Mouse (Mus musculus): ENCODE data around the gene Ccdc85c.

The Ccdc85c gene

DNA sequence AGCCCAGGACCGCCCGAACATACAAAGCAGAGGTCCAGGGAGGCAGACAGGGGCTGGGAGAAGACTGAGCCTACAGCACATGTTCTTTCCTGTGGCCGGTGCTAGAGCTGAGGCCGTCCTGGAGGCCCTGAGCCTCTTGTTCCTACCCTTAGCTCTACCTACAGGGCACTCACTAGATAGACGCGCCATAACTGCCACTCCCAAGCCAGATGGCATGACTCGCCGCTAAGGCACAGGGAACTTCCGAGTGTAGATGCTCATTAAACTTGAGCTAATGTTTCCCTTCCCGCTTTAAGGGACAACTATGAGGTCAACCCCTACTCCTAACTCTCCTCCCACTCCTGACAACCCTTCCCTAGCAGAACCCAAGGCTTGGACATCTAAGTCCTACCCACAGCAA, 6.3 kb downstream of the Ccdc85c start:
- no peak for DNase-seq (ENCODE audit: low spot score in 2 of 2)

GRCm38 (mm10) chr12:108267653-108268052, 7.6 kb downstream of the Ccdc85c start:
- no peak for DNase-seq (ENCODE audit: low spot score in 2 of 2)

GRCm38 (mm10) chr12:108265831-108266619, 9.2 kb downstream of the Ccdc85c start:
- DNase-seq (ENCODE audit: low spot score in 2 of 2) = no peak

- no peak for DNase-seq (ENCODE audit: low spot score in 2 of 2)
Measured at GRCm38 (mm10) chr12:108264918-108265317, 10.3 kb downstream of the Ccdc85c start.

GRCm38 (mm10) chr12:108260950-108261349, 14.3 kb downstream of the Ccdc85c start:
- DNase-seq (ENCODE audit: low spot score in 2 of 2) = no peak

DNA sequence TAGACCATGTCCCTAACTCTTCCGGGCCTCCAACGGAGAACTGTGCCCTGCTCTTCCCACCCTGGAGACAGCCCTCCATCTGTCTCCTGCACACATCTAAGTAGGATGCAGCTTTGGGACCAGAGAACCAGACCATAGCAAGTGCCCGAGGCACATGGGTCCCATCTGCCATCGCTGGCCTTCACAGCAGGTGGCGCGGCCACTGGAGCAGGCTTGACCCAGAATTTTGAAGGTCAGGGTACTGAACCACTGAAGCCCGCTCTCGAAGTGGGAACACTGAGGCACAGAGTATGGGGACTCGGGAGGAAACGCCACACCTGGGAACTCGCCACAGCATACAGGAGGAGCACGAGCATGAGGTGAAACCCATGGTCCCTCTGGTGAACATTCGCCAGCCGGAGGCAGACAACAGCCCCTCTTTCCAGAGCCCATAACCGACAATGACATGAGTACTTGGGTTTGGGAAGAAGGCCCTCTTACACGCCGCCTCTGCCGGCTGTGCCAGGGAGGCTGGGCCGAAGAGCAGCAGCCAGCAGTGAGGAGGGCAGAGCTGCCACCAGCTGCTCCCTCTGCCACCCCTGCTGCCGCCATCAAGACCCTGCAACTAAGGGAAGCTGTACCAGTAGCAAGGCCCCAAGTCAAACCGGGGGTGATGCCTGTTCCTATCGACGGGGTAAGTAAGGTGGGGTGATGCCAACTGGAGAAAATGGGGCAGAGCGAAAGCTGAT, 15.7 kb downstream of the Ccdc85c start:
- no peak for DNase-seq (ENCODE audit: low spot score in 2 of 2)

GRCm38 (mm10) chr12:108256734-108257133, 18.5 kb downstream of the Ccdc85c start:
- no peak for DNase-seq (ENCODE audit: low spot score in 2 of 2)

- DNase-seq (ENCODE audit: low spot score in 2 of 2) = no peak
Measured at GRCm38 (mm10) chr12:108255960-108256359, 19.3 kb downstream of the Ccdc85c start.

DNA sequence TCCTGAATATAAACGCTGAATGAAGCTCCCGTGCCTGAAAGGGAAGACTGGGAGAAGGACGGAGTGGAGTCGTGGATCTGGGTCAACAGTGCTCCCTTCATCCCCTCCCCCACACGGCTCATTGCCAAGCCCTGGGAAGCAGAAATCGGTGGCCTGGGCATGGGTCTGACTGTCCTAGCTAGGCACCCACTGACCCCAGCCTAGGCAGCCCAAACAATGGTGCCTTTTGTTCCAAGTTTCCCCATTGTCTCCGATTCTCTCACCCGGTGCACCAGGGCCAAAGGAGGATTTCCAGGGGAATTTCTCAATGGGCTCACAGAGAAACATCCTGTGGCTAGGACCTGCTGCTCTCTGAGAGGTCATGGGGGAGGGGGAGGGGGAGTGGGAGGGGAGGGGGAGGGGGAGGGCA, 19.7 kb downstream of the Ccdc85c start:
- no peak for DNase-seq (ENCODE audit: low spot score in 2 of 2)

DNA sequence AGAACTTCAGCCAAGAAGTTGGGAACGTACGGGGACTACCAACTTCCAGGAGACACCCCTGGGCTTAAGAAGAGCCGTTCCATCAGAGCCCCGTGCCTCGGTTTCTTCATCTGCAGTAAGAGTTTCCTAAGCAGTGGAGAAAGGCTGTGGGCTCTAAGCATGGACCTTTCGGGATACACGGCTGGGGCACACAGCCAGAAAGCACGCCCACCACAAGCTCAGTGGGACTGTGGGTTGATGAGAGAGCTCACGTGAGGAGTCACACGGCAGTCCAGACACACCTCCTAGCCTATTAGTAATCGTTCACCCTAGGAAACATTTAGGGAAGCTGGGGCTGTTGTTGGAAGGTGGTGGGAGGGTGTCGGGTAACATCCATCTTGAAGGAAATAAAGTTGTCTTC, 22.2 kb downstream of the Ccdc85c start:
- no peak for DNase-seq (ENCODE audit: low spot score in 2 of 2)

- no peak for DNase-seq (ENCODE audit: low spot score in 2 of 2)
Measured at GRCm38 (mm10) chr12:108251825-108252542, 23.2 kb downstream of the Ccdc85c start.

GRCm38 (mm10) chr12:108251034-108251792, 24.0 kb downstream of the Ccdc85c start:
- DNase-seq (ENCODE audit: low spot score in 2 of 2) = no peak

DNA sequence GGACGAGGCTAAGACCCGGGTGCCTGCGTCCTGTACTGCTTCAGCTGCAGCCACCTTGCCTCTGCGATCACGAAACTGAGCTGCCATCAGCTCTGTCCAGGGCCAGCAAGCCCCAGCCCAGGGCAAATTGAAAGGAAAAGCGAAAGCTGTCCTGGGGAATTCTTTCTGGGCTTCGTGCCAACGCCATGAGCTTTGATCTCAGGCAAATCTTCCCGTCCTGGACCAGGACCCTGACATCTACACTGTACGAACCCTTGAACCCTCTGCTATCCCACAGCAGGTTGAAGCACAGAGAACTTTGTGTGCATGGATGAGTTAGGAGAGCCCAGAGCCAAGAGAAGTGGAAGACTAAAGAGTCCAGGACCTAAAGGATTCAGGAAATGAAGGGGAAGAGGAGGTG, 25.7 kb downstream of the Ccdc85c start:
- no peak for DNase-seq (ENCODE audit: low spot score in 2 of 2)

- no peak for DNase-seq (ENCODE audit: low spot score in 2 of 2)
Measured at GRCm38 (mm10) chr12:108249019-108249418, 26.2 kb downstream of the Ccdc85c start.

DNA sequence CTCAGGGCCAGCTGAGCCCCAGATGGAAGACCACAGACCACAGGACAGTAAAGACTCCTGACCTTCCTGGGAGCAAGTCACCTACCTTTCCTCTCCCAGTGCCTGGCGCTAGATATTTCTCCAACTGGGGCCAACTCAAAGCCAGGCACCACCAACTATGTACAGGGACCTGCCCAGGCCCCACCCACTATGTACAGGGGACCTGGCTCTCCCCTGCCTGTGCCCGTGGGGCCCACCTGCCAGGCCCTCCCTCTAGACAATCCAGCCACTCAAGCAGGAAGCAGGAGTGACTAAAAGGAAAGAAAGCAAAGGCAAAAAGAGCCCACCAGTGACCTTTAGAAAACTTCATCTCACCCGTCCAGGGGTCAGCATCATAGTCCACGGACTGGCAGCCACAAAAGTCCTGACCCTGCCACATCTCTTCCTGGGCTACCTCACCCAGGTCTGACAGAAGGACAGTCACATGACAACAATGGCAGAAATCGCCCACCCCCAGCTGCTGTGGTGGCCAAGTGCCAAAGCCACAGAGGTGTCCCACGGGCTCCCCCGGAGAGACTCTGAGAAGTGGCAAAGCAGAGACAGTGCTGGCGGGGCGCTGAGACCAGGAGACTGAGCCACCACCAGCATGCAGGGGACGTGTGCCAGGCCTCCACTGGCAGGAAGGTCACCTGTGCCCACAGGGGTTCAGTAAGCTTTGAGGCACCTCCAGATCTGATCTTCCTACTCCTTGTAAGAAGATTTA, 28.3 kb downstream of the Ccdc85c start:
- DNase-seq (ENCODE audit: low spot score in 2 of 2) = no peak

- no peak for DNase-seq (ENCODE audit: low spot score in 2 of 2)
Measured at GRCm38 (mm10) chr12:108245579-108245978, 29.6 kb downstream of the Ccdc85c start.

DNA sequence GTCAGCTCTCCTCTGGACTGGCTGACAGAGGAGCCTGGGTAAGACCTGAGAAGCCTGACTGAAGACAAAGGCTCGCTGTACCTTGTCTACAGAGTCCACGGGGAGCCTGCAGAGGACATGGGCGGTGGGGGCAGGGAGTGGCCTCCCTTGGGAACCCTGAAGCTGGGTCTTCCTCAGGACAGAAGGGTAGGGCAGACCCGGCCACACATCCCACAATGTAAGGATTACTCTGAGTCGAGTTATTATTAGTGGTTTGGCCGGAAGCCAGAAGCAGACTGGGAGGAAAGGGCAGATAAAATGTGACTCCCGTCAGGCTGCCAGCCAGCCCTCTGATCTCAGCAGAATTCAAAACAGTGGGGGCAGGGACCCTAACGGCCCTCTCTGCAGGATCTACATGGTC, 30.4 kb downstream of the Ccdc85c start:
- DNase-seq (ENCODE audit: low spot score in 2 of 2) = peak in 1 of 2 experiments; percentile 39

DNA sequence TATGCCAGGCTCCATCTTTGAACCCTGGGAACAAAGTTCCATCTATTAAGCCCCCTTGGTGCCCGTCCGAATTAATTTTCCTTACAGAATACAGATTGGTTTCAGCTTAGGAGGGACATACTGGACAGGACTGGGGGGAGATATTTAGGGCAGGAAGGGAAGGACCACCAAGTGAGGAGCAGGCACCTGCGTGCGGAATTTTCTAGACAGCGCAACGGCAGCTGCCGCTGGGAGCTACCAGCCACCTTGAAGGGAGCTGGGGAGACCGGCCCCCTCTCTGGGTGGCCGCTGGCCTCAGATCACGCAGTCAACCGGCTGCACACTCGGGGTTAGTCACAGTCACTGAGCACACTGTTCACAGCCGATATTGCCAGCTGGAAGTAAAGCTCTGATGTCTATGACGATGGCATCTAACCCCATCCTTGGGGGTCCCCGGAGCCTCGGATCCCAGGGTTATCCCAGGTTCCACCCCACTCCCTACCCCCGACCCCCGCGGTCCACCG, 32.9 kb downstream of the Ccdc85c start:
- DNase-seq (ENCODE audit: low spot score in 2 of 2) = no peak

DNA sequence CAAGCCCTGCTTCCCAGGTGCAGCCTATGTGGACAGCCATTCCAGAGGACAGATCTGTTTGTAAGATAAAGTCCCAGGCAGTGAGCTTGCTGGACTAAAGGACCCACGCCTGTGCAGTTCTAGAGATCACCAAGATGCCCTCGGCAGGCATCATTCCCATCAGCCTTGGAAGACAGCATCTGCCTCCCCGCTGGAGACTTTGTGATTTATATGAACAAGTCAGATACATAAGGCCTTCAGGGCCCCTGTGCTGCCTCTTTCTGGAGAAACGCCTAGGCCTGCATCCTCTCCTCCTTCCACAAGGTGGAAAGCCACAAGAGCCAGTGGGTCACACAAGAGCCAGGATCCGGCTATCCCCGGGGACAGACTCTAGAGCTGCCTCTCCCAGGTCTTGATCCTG, 33.6 kb downstream of the Ccdc85c start:
- no peak for DNase-seq (ENCODE audit: low spot score in 2 of 2)

DNA sequence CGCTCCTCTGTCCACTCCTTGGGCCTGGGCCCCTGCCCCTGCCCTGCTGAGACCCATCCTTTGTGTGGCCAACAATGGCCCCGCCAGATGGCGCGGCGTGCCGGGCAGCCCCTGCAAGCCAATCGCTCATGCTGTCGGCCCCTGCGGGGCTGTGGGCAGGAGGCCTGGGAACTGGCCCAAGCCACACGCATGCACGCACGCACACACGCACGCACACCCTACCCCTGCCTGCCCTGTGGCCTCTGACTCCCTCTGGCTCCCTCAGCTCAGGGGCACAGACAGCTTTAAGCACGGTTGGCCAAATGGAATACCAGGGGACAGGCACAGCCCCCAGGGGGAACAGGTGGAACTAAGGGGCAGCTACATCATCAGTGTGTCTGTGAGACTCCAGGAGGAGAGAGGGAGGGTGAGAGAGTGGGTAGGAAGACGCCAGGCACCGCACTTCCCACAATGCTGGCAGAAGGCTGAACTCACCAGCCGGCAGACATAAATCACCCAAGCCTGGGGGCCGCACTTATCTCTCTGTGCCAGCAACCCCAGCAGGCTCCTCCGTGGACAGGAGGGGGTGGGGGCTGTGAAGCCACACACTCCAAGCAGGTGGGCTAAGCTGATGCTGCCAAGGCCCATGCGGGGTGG, 34.2 kb downstream of the Ccdc85c start:
- DNase-seq (ENCODE audit: low spot score in 2 of 2) = no peak

All from spleen, postnatal 4 days (tissue).